Mouse (Mus musculus) midbrain, embryonic 15.5 days (tissue): ENCODE measurements around the gene Acnat2. TPM values are rescaled to one million over a fixed set of nuclear protein-coding genes. Genes with fewer than 3 reads are reported as not detected.
"Not testable (repeated sequence)": the region's sequence is repeated elsewhere in the genome, so short reads cannot be mapped to it uniquely, and the experiment has no call there.

Experiments
- ATAC-seq: fragments of 200-750 bp; cut with Nextera tagmentation; replicated peaks from 2 replicates; pipeline ENCODE4 v1.8.0; 2017; ENCODE audit warnings: moderate TSS enrichment
- H3K27ac ChIP-seq: fragments of 300-500 bp; sonication (generic); 2 replicates; pipeline ENCODE4 v1.5.1; 2015; ENCODE audit warnings: mild to moderate bottlenecking, inconsistent platforms
- H3K27me3 ChIP-seq: fragments of 300-500 bp; sonication (generic); replicated peaks from 2 replicates; pipeline ENCODE4 v1.6.1; 2015; ENCODE audit warnings: inconsistent platforms
- H3K36me3 ChIP-seq: fragments of 300-500 bp; sonication (generic); replicated peaks from 2 replicates; pipeline ENCODE4 v1.6.1; 2015; ENCODE audit warnings: inconsistent platforms
- H3K4me1 ChIP-seq: fragments of 300-500 bp; sonication (generic); 2 replicates; pipeline ENCODE4 v1.6.1; 2015; ENCODE audit warnings: inconsistent platforms
- H3K4me2 ChIP-seq: fragments of 300-500 bp; sonication (generic); 2 replicates; pipeline ENCODE4 v1.6.1; 2015; ENCODE audit warnings: inconsistent platforms, mild to moderate bottlenecking, moderate library complexity
- H3K4me3 ChIP-seq: fragments of 300-500 bp; sonication (generic); 2 replicates; pipeline ENCODE4 v1.5.1; 2015; ENCODE audit warnings: mild to moderate bottlenecking, inconsistent platforms
- H3K9ac ChIP-seq: fragments of 300-500 bp; sonication (generic); 2 replicates; pipeline ENCODE4 v1.6.1; 2015; ENCODE audit warnings: mild to moderate bottlenecking, inconsistent platforms
- H3K9me3 ChIP-seq: fragments of 300-500 bp; sonication (generic); 2 replicates; pipeline ENCODE4 v1.6.1; 2016; ENCODE audit warnings: inconsistent platforms
- WGBS: fragments of 180-500 bp; shearing (Covaris S2); methylation state at CpG from one replicate; pipeline ENCODE4 v1.1.7; 2015; ENCODE audit warnings: mixed read lengths; 5-methylcytosine and 5-hydroxymethylcytosine counted together
- polyA plus RNA-seq: library from polyadenylated mRNA; unstranded; fragments of >200 nt; fragmentation: Nextera tagmentation; extraction: Ambion mirVana; gene quantifications from 2 replicates; pipeline ENCODE4 v1.2.1, GENCODE M21; 2015

Gene Acnat2
- not detected in 2 replicates for polyA plus RNA-seq

DNA sequence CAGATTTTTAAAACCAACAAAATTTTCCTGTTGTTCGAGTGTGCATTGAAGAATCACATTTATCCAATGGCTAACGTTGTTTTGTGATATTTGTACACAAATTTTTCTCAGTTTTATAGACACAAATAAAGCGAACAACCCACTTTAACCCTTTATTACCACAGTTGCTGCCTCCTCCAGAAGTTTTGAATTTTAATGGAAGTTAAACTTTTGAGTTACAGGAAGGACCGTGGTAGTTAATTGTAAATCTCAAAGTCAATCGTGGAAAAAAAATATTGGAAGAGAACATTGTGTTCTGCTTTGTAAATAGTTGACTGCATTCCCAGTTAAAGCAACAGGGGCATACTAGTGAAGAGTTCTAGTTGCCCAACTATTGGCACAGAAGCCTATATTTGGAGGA, at the start of gene Acnat2:
TSS of gene Acnat2 (minus strand) at position 195 of the 400 bp plus-strand sequence.
- H3K27me3 ChIP-seq, H3K4me1 ChIP-seq, H3K9ac ChIP-seq, H3K27ac ChIP-seq, H3K36me3 ChIP-seq, H3K4me2 ChIP-seq, ATAC-seq, H3K9me3 ChIP-seq, H3K4me3 ChIP-seq: not testable (repeated sequence)
- 88% methylated on average over 5 of the region's 5 CpGs for WGBS

DNA sequence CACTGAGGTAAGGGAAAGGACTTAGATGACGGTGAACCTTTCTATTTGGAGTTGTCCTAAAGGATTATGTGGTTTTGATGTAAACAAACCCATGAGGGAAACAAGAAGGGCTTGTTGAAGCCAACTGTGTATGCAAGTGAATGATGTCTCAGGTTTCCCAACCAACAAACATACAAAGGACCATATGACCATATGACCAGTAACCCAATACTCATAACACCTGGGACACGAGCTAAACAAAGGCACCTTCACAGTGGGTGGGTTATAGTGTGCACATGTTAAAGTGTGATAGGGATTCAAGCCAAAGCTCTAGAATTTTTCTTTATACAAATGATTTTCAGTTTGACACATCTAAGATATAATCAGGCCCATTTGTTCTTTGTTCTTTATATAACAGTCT, 48.2 kb upstream of the Acnat2 start:
- Histone ChIP-seq H3K9ac (no peak overlapping the region), H3K4me1 (no peaks in the 10 kb centered on the region), H3K4me2 (no peak overlapping the region), H3K9me3 (no peaks in the 10 kb centered on the region), H3K36me3 (no peaks in the 10 kb centered on the region), H3K4me3 (no peak overlapping the region), H3K27me3 (no peaks in the 10 kb centered on the region), H3K27ac (no peak overlapping the region)
- WGBS = 84% methylated on average over 2 of the region's 2 CpGs
- ATAC-seq = no peak

DNA sequence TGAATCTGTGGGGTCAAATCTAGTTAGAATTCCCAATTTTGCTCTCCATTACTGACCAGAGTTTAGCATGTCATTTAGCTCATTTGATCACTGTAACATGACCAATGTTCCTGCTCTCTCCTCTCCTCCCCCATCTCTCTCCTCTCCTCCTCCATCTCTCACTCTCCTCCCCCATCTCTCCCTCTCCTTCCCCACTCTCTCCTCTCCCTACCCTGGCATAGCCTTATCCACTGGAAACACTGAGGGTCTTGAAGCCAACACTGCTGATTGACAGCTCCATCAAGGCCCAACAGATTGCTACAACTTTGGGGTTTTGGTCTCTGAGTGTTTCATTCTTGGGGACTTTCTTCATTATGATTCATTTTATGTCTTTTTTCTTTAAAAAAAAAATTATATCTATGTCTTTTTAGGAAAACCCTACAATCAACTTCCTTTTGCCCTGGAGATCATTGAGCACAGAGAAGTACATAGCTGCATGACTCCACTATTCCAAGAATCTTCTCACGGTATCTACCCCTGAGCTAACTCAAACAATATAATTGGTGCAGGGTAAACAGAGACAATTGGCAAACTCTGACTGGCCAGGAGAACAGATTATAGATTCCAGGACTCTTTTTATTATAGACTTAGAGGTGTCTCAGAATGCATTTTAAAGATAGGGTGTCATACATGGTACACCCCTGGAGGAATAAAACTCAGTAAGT, 44.0 kb upstream of the Acnat2 start:
- no peak overlapping the region for H3K4me3 ChIP-seq
- no peaks in the 10 kb centered on the region for H3K27me3 ChIP-seq
- WGBS = 78% methylated on average over 1 of the region's 1 CpGs
- no peak overlapping the region for H3K4me2 ChIP-seq
- no peaks in the 10 kb centered on the region for H3K36me3 ChIP-seq
- no peaks in the 10 kb centered on the region for H3K9me3 ChIP-seq
- no peak overlapping the region for H3K9ac ChIP-seq
- H3K27ac ChIP-seq = no peak overlapping the region
- H3K4me1 ChIP-seq = no peaks in the 10 kb centered on the region
- no peak for ATAC-seq

DNA sequence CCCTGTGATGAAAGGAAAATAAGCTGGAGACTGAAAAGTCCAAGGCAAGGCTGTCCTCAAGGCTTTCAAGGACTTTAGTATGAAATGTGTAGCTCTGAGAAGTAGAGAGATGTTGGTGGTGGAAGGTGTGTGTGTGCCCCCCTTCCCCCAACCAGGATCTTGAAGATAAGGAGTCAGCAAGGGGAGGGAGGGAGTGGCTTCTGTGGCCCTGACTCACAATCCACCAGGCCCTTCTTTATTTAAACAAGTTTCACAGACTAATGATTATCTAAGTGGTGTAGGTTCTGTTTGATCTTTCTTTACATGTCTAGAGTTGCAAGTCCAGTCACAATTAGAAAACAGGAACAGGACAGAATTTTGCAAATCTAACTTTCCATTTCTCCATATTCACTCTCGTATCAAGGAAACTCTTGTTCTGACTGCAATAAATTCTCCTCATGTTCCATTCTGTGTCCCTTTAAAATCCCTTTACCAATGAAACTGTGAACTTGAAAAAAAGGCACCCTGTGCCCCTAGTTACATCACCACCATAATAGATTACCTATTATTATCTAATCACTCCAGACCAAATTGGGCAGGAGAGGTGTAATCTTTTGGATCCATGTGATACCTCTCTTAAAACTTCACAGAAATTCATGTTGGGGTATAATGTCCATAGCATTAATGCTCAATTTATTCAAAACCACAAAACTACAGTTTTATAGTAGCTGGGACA, 43.3 kb upstream of the Acnat2 start:
- not testable (repeated sequence) for H3K9me3 ChIP-seq, H3K27ac ChIP-seq, H3K9ac ChIP-seq, H3K4me1 ChIP-seq, ATAC-seq, H3K4me2 ChIP-seq, H3K36me3 ChIP-seq, H3K4me3 ChIP-seq, H3K27me3 ChIP-seq
- WGBS = 89% methylated on average over 1 of the region's 1 CpGs

DNA sequence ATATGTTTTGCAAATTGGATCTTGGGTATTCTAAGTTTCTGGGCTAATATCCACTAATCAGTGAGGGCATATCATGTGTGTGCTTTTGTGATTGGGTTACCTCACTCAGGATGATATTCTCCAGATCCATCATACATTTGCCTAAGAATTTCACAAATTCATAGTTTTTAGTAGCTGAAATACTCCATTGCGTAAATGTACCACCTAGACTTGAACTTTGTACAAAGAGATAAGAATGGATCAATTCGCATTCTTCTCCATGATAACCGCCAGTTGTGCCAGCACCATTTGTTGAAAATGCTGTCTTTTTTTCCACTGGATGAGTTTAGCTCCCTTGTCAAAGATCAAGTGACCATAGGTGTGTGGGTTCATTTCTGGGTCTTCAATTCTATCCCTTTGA, 29.0 kb upstream of the Acnat2 start:
- not testable (repeated sequence) for H3K27ac ChIP-seq, H3K4me3 ChIP-seq, H3K36me3 ChIP-seq, H3K9ac ChIP-seq, H3K4me2 ChIP-seq, H3K4me1 ChIP-seq, H3K9me3 ChIP-seq, ATAC-seq, H3K27me3 ChIP-seq
- WGBS = 94% methylated on average over 3 of the region's 3 CpGs

DNA sequence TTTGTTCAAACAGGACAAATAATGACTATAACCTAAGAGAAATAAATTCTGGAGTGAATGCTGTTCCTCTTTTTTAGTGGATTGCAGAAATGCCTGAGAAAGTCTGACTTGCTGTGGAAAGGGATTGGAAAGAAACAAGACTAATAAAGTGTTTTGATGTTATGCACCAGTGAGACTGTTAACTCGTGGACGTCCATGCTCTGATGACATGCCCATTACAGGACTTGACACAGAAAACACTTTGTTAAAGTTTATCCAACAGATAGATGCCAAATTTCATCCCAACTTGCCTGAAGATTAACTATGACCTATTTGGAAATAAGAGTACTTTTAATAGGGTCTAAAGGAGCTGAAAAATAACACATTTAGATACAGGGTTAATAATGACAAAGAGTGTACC, 2.2 kb upstream of the Acnat2 start:
- H3K36me3 ChIP-seq, H3K4me3 ChIP-seq, H3K27ac ChIP-seq, H3K9me3 ChIP-seq, ATAC-seq, H3K9ac ChIP-seq, H3K27me3 ChIP-seq, H3K4me1 ChIP-seq, H3K4me2 ChIP-seq: not testable (repeated sequence)
- WGBS = 83% methylated on average over 2 of the region's 2 CpGs

DNA sequence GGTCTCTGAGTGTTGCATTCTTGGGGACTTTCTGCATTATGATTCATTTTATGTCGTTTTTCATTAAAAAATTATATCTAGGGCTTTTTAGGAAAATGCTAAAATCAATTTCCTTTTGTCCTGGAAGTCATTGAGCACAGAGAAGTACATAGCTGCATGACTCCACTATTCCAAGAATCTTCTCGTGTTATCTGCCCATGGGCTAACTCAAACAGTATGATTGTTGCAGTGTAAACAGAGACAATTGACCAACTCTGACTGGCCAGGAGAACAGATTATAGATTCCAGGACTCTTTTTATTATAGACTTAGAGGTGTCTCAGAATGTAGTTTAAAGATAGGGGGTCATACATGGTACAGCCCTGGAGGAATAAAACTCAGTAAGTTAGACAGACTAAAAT, 21.1 kb downstream of the Acnat2 start:
- Histone ChIP-seq H3K4me3 (no peak overlapping the region), H3K9ac (no peak overlapping the region), H3K4me2 (no peak overlapping the region), H3K27ac (no peak overlapping the region), H3K36me3 (no peaks in the 10 kb centered on the region), H3K9me3 (no peaks in the 10 kb centered on the region), H3K27me3 (no peaks in the 10 kb centered on the region), H3K4me1 (no peaks in the 10 kb centered on the region)
- 53% methylated on average over 2 of the region's 2 CpGs for WGBS
- no peak for ATAC-seq

DNA sequence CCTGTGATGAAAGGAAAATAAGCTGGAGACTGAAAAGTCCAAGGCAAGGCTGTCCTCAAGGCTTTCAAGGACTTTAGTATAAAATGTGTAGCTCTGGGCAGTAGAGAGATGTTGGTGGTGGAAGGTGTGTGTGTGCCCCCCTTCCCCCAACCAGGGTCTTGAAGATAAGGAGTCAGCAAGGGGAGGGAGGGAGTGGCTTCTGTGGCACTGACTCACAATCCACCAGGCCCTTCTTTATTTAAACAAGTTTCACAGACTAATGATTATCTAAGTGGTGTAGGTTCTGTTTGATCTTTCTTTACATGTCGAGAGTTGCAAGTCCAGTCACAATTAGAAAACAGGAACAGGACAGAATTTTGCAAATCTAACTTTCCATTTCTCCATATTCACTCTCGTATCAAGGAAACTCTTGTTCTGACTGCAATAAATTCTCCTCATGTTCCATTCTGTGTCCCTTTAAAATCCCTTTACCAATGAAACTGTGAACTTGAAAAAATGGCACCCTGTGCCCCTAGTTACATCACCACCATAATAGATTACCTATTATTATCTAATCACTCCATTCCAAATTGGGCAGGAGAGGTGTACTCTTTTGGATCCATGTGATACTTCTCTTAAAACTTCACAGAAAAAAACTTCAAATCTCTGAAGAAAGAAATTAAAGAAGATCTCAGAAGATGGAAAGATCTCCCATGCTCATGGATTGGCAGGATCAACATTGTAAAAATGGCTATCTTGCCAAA, 24.2 kb downstream of the Acnat2 start:
- 87% methylated on average over 2 of the region's 2 CpGs for WGBS
- H3K4me3 ChIP-seq = not testable (repeated sequence)

DNA sequence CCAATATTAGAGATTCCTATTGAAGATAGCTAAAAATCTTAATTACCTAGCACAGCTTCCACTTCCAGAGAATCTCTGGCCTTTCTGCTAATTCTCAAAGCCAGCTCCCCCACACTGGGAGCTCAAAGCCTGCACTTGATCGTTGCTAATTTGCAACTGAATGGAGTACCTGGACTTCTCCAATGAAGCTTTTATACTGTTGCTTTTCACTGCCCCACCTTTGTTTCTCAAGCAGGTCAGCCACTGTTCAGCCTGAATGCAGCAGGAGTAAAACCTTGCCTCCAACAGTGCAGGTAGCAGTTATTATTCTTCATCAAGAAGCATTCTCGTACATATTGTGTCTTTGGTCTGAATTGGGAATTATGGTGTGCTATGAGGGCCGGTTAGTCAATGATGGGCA, 39.9 kb downstream of the Acnat2 start:
- not testable (repeated sequence) for H3K36me3 ChIP-seq, H3K4me2 ChIP-seq, H3K9me3 ChIP-seq, ATAC-seq, H3K4me1 ChIP-seq, H3K9ac ChIP-seq, H3K4me3 ChIP-seq, H3K27ac ChIP-seq, H3K27me3 ChIP-seq
- 85% methylated on average over 3 of the region's 3 CpGs for whole genome bisulfite sequencing

More for the DNA sequence above, 24.2 kb downstream of the Acnat2 start:
- H3K27me3 ChIP-seq, H3K27ac ChIP-seq, H3K4me1 ChIP-seq, H3K9me3 ChIP-seq, ATAC-seq, H3K9ac ChIP-seq, H3K36me3 ChIP-seq, H3K4me2 ChIP-seq: not testable (repeated sequence)

DNA sequence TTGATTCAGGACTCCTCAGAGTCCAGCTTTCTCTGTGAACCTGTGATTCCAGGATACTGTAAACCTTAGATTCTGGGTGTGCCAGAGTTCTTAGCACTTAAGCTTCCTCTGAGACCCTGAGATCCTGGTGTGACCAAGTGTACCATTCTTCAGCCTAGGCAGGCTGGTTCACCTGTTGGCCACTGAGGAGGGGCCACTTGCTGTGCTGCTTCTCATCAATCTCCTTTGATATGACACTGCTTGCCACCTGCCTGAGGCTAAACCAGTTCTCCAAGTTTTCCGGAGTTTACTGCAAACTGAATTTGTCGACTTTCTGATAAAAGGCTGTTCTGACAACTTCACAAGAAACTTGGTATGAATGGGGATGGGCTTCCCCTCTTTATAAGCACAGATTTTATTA, 50.9 kb downstream of the Acnat2 start:
- H3K4me2 ChIP-seq = no peak overlapping the region
- H3K36me3 ChIP-seq = no peaks in the 10 kb centered on the region
- H3K27me3 ChIP-seq = no peaks in the 10 kb centered on the region
- WGBS = 85% methylated on average over 2 of the region's 2 CpGs
- H3K9ac ChIP-seq = no peak overlapping the region
- no peak overlapping the region for H3K4me3 ChIP-seq
- no peaks in the 10 kb centered on the region for H3K9me3 ChIP-seq
- H3K4me1 ChIP-seq = no peaks in the 10 kb centered on the region
- H3K27ac ChIP-seq = no peak overlapping the region
- no peak for ATAC-seq

DNA sequence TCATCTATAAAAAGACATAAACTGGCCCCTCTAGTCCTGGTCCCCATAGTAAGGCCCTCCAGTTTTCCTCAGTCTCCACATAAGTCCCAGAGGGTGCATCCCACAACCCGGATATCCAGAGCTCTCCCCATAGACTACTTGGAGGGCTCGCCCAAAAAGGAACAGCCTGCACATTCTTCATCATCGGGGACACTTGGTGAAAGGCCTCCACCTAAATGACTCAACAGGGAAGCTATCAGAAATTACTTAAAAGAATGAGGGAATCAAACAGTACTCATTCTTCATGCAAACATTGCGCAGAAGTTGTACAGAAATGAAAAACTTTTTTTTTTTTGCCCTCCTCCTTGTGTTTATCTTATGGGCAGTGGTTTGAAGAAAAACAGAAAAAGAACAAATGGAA, 57.5 kb downstream of the Acnat2 start:
- H3K4me1 ChIP-seq = no peaks in the 10 kb centered on the region
- no peak overlapping the region for H3K4me3 ChIP-seq
- H3K27me3 ChIP-seq = no peaks in the 10 kb centered on the region
- no peak overlapping the region for H3K27ac ChIP-seq
- no peaks in the 10 kb centered on the region for H3K9me3 ChIP-seq
- H3K36me3 ChIP-seq = no peaks in the 10 kb centered on the region
- WGBS = 92% methylated on average over 4 of the region's 4 CpGs
- no peak overlapping the region for H3K9ac ChIP-seq
- no peak overlapping the region for H3K4me2 ChIP-seq
- ATAC-seq = no peak

DNA sequence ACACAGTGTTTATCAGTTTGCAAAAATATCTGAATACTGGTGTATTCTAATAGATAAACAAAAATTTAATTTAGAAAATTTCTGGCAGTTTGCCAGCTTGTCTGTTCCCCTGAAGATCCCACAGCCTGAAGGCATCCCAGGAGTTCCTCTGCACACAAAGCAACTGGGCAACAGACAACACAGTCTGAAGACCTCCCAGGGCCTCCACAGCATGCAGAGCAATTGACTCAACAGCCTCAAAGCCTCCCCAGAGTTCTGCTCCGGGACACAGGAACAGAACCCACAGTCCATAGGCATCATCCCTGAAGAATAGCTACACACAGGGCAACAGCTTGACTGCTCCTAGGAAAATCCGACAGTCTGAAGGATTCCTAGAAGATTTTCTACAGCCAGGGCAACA, 59.3 kb downstream of the Acnat2 start:
- H3K27me3 ChIP-seq = no peaks in the 10 kb centered on the region
- no peaks in the 10 kb centered on the region for H3K4me1 ChIP-seq
- no peak overlapping the region for H3K9ac ChIP-seq
- no peaks in the 10 kb centered on the region for H3K36me3 ChIP-seq
- H3K4me3 ChIP-seq = no peak overlapping the region
- H3K9me3 ChIP-seq = no peaks in the 10 kb centered on the region
- 38% methylated on average over 2 of the region's 2 CpGs for WGBS
- no peak for ATAC-seq
- H3K4me2 ChIP-seq = no peak overlapping the region
- H3K27ac ChIP-seq = no peak overlapping the region
